Comparison of ENCODE assay signal across 8 mouse cellular contexts in the genomic region with DNA sequence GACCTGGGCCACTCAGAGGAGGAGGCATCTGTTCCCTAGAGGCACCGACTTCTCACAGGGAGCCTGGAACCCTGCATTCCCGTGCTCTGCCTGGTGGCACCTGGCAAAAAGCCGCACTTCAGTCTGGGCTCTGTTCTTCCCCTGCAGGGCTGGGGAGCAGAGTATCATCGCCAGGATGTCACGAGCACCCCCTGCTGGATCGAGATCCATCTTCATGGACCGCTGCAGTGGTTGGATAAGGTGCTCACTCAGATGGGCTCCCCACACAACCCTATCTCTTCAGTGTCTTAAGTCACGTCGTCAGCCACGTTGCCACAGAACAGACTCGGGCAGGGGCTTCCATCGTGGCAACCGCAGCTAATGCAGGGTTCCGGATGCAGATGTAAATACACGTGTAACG. TPM values are rescaled to one million over a fixed set of nuclear protein-coding genes. Genes with fewer than 3 reads are reported as not detected.
DNase-seq lines count a peak whose midpoint lies in the region; ATAC-seq and TF ChIP-seq lines count a peak whose summit lies in the region.

No protein-coding gene starts in this region.

- no peaks in the 10 kb centered on the region for H3K27me3 ChIP-seq in MEL (ENCODE audit: control insufficient read depth in 1 of 2, insufficient read depth in 2 of 2, low read length in 2 of 2)
- no peaks in the 10 kb centered on the region for H3K27me3 ChIP-seq in forebrain, embryonic 13.5 days
- H3K27me3 ChIP-seq in hindbrain, embryonic 13.5 days = no peaks in the 10 kb centered on the region

- no peaks in the 10 kb centered on the region for H3K4me1 ChIP-seq in MEL (ENCODE audit: control insufficient read depth in 1 of 2, insufficient read depth in 2 of 2, low read length in 2 of 2)
- H3K4me1 ChIP-seq in forebrain, embryonic 13.5 days = no peaks in the 10 kb centered on the region
- H3K4me1 ChIP-seq in hindbrain, embryonic 13.5 days (replicated peaks) = peaks cover 3% of the 10 kb centered on the region

- H3K4me3 ChIP-seq in MEL (ENCODE audit: control insufficient read depth in 1 of 2, insufficient read depth in 1 of 2, low read depth in 2 of 2, low read length in 2 of 2) = no peak overlapping the region
- H3K4me3 ChIP-seq in forebrain, embryonic 13.5 days = no peak overlapping the region
- no peak overlapping the region for H3K4me3 ChIP-seq in hindbrain, embryonic 13.5 days

- no peak for TF ChIP-seq EP300 in MEL (IDR thresholded peaks at IDR 0.05; ENCODE audit: low read depth in 1 of 2, low read length in 2 of 2)

- no peaks in the 10 kb centered on the region for H3K36me3 ChIP-seq in MEL (ENCODE audit: control insufficient read depth in 1 of 2, insufficient read depth in 2 of 2, low read length in 2 of 2)
- no peaks in the 10 kb centered on the region for H3K36me3 ChIP-seq in forebrain, embryonic 13.5 days (ENCODE audit: poor library complexity, severe bottlenecking)
- peaks cover 8% of the 10 kb centered on the region for H3K36me3 ChIP-seq in hindbrain, embryonic 13.5 days

- DNase-seq in MEL (ENCODE audit: low read depth, low spot score) = no peak
- peak; percentile 73 for DNase-seq in adrenal gland, postnatal 14 days
- peak; percentile 51 to 61 for DNase-seq in layer of hippocampus, postnatal 36 days
- peak; percentile 65 for DNase-seq in lung, postnatal 14 days
- peak; percentile 59 for DNase-seq in retina, postnatal 1 day

- peak; percentile 59 for ATAC-seq in forebrain, embryonic 13.5 days
- ATAC-seq in hindbrain, embryonic 13.5 days (ENCODE audit: low FRiP score) = 0 out of 2 replicates have a peak, but pooled peaks have one; percentile 52
- no peak for ATAC-seq in activated CD4-positive, CD25-positive, alpha-beta regulatory T cell, adult 4 months

- peak; percentile 1; the same call in 1 of the 2 replicates for TF ChIP-seq RAD21 in MEL (IDR thresholded peaks at IDR 0.05; ENCODE audit: low read depth, low read length)

- 35% methylated on average over 16 of the region's 16 CpGs for WGBS in forebrain, embryonic 13.5 days
- WGBS in hindbrain, embryonic 13.5 days = 37% methylated on average over 16 of the region's 16 CpGs

- H3K4me2 ChIP-seq in forebrain, embryonic 13.5 days = no peak overlapping the region
- no peak overlapping the region for H3K4me2 ChIP-seq in hindbrain, embryonic 13.5 days

- peak in 2 of 3 experiments; percentile 7 to 26; a peak in 2 of 6 replicates for TF ChIP-seq CTCF in MEL (IDR thresholded peaks at IDR 0.05 in 2 of 3, conservative IDR thresholded peaks at IDR 0.05 in 1 of 3; ENCODE audit: control insufficient read depth in 1 of 3, insufficient read depth in 1 of 3, low read depth in 2 of 3, low read length in 3 of 3, poor library complexity in 1 of 3, severe bottlenecking in 1 of 3)

- no peaks in the 10 kb centered on the region for H3K79me2 ChIP-seq in MEL (ENCODE audit: control insufficient read depth, insufficient read depth, low read length, poor library complexity)

- H3K27ac ChIP-seq in MEL (ENCODE audit: control insufficient read depth, low read depth, low read length) = no peak overlapping the region
- H3K27ac ChIP-seq in forebrain, embryonic 13.5 days = no peak overlapping the region
- no peak overlapping the region for H3K27ac ChIP-seq in hindbrain, embryonic 13.5 days

- H3K9me3 ChIP-seq in MEL (replicated peaks; ENCODE audit: insufficient read depth, low read length) = no peaks in the 10 kb centered on the region
- peaks cover 7% of the 10 kb centered on the region for H3K9me3 ChIP-seq in forebrain, embryonic 13.5 days (replicated peaks)
- H3K9me3 ChIP-seq in hindbrain, embryonic 13.5 days = 0 out of 2 replicates have a peak, but pooled peaks cover 12% of the 10 kb centered on the region

- H3K9ac ChIP-seq in MEL (ENCODE audit: control insufficient read depth, low read depth, low read length, poor library complexity, severe bottlenecking) = no peak overlapping the region
- H3K9ac ChIP-seq in forebrain, embryonic 13.5 days = no peak overlapping the region
- no peak overlapping the region for H3K9ac ChIP-seq in hindbrain, embryonic 13.5 days

- no peak for TF ChIP-seq POLR2A in MEL (IDR thresholded peaks at IDR 0.05; ENCODE audit: control insufficient read depth in 1 of 2, insufficient read depth in 1 of 2, low read depth in 1 of 2, low read length in 2 of 2, poor library complexity in 1 of 2)

TF ChIP-seq in MEL, 35 proteins besides CTCF, POLR2A, EP300 and RAD21:
- no peak for TF ChIP-seq NELFE (IDR thresholded peaks at IDR 0.05; ENCODE audit: low read depth, low read length)
- no peak for TF ChIP-seq USF2 (IDR thresholded peaks at IDR 0.05; ENCODE audit: borderline replicate concordance in 1 of 2, insufficient read depth in 1 of 2, low read depth in 1 of 2, low read length in 2 of 2)
- TF ChIP-seq CHD2 (IDR thresholded peaks at IDR 0.05; ENCODE audit: low read length) = no peak
- no peak for TF ChIP-seq TBP (IDR thresholded peaks at IDR 0.05; ENCODE audit: low read depth, low read length)
- no peak for TF ChIP-seq E2F4 (IDR thresholded peaks at IDR 0.05; ENCODE audit: borderline replicate concordance, low read depth, low read length)

RNA-seq across cellular contexts. Expression of gene Rfxap, which starts 10.4 kb away (rescaled TPM):
- 43.0 and 51.5 TPM in 2 replicates for total RNA-seq in MEL (2012; rRNA removed)
- 10 to 100 TPM in 1 of 2 experiments, not detected in 1; 76.0 TPM for polyA plus RNA-seq in MEL (2012; ENCODE audit: insufficient read depth in 1 of 2, insufficient read length in 2 of 2, low read depth in 1 of 2, low replicate concordance in 2 of 2, missing spikeins in 1 of 2)
- total RNA-seq in adrenal gland, postnatal 14 days (2021) = 27.1 and 32.0 TPM in 2 replicates
- 29.5 and 35.8 TPM in 2 replicates for polyA plus RNA-seq in forebrain, embryonic 13.5 days (2015; fragmentation: Nextera tagmentation; extraction: Ambion mirVana)
- polyA plus RNA-seq in hindbrain, embryonic 13.5 days (2015; fragmentation: Nextera tagmentation; extraction: Ambion mirVana) = 30.9 and 38.3 TPM in 2 replicates
- 10 to 100 TPM; 50.0 to 53.1 TPM for total RNA-seq in layer of hippocampus, postnatal 36 days (2021)
- 1 to 10 TPM; 3.9 to 6.9 TPM for polyA plus RNA-seq in activated CD4-positive, CD25-positive, alpha-beta regulatory T cell, adult 4 months (2017; shearing (Covaris generic))

RNA-seq across cellular contexts. Expression of gene Smad9, which starts 41.8 kb away (rescaled TPM):
- 0.07 TPM in 1 of 2 replicates, not detected in the other for total RNA-seq in MEL (2012; rRNA removed)
- under 1 TPM in 1 of 2 experiments, not detected in 1; 0.01 TPM for polyA plus RNA-seq in MEL (2012; ENCODE audit: insufficient read depth in 1 of 2, insufficient read length in 2 of 2, low read depth in 1 of 2, low replicate concordance in 2 of 2, missing spikeins in 1 of 2)
- total RNA-seq in adrenal gland, postnatal 14 days (2021) = 10.6 and 12.0 TPM in 2 replicates
- polyA plus RNA-seq in forebrain, embryonic 13.5 days (2015; fragmentation: Nextera tagmentation; extraction: Ambion mirVana) = 0.05 and 0.15 TPM in 2 replicates
- polyA plus RNA-seq in hindbrain, embryonic 13.5 days (2015; fragmentation: Nextera tagmentation; extraction: Ambion mirVana) = 0.31 and 0.48 TPM in 2 replicates
- total RNA-seq in layer of hippocampus, postnatal 36 days (2021) = 1 to 10 TPM; 5.9 to 7.0 TPM
- polyA plus RNA-seq in activated CD4-positive, CD25-positive, alpha-beta regulatory T cell, adult 4 months (2017; shearing (Covaris generic)) = not detected
